Mouse (Mus musculus): ENCODE results near the gene Ring1.
"Not testable (repeated sequence)": the region's sequence is repeated elsewhere in the genome, so short reads cannot be mapped to it uniquely, and the experiment has no call there.

The Ring1 gene

DNA sequence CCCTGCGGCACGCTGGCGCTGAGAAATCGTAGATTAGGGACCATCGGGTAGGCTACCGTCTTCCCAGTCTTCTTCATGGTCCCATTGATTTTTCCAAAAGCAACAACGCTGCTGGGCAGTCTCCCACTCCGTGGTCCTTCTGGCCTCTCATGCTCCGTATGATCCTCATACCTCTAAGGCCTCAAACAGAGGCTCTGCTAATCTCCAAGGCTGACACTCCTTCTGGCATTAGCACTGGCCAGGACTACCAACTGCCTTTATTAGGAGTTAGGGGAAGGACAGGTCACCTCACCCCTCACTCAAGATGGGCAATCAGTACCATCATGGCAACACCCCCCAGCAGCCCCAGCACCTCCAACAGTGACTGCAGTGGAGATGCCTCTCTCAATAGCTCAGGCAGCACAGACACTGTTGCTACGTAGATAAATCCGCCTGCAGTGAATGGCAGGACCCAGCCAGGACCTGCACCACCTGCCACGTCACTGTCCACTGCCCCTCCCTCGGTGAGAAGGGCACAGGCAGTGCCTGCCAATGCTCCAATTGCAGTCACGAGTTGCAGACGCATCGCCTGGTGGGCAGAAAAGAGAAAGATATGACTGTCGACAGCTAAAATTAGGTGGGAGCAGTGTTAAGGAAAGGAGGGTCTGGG lies 4.1 kb upstream of the Ring1 start:
- peak in 1 of 2 experiments; percentile 31 for DNase-seq (ENCODE audit: low spot score in 2 of 2)

- peak; percentile 92 for DNase-seq (ENCODE audit: low spot score in 2 of 2)
Measured at GRCm38 (mm10) chr17:34027656-34028223, 3.3 kb upstream of the Ring1 start, which contains the start of gene H2-Ke6. Gene H2-Ke6 (minus strand): TSS chr17:34028060.

DNA sequence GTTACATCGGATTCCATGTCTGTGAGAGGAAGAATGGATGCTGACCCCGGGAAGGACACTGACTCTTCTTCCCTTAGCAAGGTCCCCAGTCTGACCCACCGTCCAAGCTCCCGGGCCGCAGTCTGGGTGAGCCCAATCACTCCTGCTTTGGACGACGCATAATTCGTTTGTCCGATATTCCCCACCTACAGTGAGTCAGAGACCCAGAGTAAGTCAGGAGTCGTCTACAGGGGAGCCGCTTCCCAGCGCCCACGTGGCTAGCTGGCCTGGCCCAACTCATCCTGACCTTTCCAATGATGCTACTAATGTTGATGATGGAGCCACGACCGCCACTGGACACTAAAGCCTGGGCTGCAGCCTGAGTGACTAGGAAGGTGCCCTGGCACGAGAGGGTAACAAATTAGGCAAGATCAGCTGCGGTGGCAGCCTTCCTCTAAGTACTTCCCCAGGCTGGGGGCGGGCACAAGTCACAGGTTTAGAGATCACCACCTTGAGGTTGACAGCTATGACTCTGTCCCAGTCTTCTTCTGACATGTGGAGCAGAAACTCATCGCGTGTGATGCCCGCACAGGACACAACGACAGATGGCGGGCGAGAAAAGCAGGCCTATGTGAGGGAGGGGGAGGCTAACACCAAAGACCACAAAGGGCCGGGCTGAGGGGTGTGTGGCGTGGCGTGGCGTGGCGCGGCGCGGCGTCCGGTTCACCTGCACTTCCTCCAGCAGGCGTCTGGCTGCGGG lies 2.6 kb upstream of the Ring1 start:
- DNase-seq (ENCODE audit: low spot score in 2 of 2) = peak; percentile 31

- peak in 1 of 2 experiments; percentile 36 for DNase-seq (ENCODE audit: low spot score in 2 of 2)
Measured at GRCm38 (mm10) chr17:34026221-34026620, 1.7 kb upstream of the Ring1 start.

DNA sequence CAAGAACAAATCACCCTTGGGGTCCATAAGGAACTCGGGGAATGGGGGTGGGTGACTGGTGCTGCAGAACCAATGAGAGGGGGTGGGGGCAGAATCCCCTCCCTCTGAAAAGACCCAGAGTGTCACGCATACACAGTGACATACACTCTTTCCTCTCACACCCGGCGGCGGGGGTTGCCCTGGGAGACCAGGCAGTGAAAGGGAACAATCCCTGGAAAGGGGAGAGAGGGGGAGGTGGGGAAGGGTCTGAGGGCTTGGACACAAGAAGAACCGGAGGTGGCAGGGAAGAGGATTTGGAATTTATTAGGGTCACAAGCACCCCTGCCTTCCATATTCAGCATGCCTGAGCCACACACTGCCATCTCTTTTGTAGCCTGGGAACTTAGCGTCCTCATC lies 1.3 kb upstream of the Ring1 start:
- DNase-seq (ENCODE audit: low spot score in 2 of 2) = peak; percentile 33 to 46

DNA sequence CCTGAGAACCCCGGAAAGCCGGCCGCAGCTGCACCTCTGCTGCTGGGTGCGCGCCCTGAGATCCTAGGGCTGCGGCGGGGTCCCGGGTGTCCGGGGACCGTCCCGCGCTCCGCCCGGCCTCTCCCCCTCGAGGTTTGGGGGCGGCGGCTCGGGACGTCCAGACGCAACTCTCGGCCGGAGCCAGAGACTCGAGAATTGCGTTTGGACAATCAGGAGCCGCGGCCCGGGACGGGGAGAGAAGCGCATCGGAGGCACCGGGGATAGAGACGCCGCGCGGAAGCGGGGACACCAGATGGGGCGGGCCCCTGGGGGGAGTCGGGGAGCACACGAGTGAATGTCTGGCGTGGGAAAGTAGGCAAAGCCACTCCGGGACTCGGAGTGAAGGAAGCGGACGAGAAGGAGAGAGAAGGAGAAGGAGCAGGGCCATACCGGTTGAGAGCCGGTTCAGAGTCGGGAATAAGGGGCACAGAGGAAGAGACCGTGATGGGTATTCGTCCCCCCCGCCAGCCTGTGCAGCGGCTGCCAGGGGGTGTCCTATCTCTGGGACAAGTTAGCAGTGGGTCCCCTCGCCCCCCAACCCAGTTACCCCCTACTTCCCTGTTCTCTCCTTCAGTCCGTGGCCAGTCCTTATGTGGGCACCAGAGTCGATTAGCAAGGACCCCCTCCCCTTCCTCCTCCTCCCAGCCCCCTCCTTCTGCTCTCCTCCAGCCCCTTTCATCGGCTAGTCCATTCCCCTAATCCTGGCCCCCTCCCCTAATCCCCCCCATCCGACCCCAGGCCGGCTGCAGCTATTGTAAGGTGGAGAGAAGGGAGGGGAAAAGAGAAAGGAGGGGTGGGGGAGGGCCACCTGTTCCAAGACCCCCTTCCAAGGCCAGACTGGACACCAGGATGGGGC lies 628 bp upstream of the Ring1 start:
- DNase-seq (ENCODE audit: low spot score in 2 of 2) = no peak

GRCm38 (mm10) chr17:34023678-34024077 lies 802 bp downstream of the Ring1 start:
- no peak for DNase-seq (ENCODE audit: low spot score in 2 of 2)

DNA sequence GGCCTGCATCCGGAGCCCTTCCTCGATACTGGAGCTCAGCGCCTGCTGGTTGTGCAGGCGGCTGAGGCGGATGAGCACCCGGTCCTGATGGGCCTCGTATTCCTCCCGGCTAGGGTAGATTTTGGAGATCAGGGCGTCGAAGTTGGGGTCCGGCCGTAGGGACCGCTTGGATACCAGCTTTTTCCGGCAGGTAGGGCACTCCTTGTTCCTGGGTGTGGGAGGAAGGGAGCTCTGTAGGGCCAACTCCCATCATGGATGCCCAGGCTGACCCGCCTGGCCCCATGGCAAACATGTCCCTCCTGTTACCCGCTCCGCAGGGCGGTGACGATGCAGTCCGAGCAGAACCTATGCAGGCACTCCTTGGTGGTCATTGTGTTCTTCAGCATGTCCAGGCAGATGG lies 1.5 kb downstream of the Ring1 start:
- DNase-seq (ENCODE audit: low spot score in 2 of 2) = peak; percentile 17 to 31

- DNase-seq (ENCODE audit: low spot score in 2 of 2) = no peak
Measured at GRCm38 (mm10) chr17:34022414-34022783, 2.1 kb downstream of the Ring1 start.

GRCm38 (mm10) chr17:34021539-34022413 lies 2.7 kb downstream of the Ring1 start:
- no peak for DNase-seq (ENCODE audit: low spot score in 2 of 2)

- DNase-seq (ENCODE audit: low spot score in 2 of 2) = no peak
Measured at GRCm38 (mm10) chr17:34013436-34013835, 11.0 kb downstream of the Ring1 start.

GRCm38 (mm10) chr17:34010156-34010555 lies 14.3 kb downstream of the Ring1 start:
- DNase-seq (ENCODE audit: low spot score in 2 of 2) = no peak

GRCm38 (mm10) chr17:34006570-34006969 lies 17.9 kb downstream of the Ring1 start:
- DNase-seq (ENCODE audit: low spot score in 2 of 2) = no peak

GRCm38 (mm10) chr17:34003426-34003825 lies 21.1 kb downstream of the Ring1 start:
- DNase-seq (ENCODE audit: low spot score in 2 of 2) = no peak

DNA sequence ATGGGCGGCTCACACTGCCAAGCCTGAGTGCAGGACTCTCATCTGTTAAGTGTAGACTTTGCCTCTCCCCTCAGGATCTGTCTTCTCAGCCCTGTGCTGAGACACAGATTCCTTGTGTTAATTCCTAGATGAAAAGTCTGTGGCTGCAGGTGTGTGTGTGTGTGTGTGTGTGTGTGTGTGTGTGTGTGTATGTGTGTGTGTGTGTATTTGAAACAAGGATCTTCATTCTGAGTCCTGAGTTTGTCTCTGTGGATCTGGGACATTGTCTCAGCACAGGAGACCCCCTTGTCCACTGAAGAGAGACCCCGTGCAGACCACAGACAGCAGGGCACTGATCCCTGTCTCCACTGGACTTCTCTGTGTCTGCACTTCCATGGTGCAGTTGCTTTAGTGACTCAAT lies 23.7 kb downstream of the Ring1 start:
- not testable (repeated sequence) for DNase-seq (ENCODE audit: low spot score in 2 of 2)

- peak; percentile 55 to 65 for DNase-seq (ENCODE audit: low spot score in 2 of 2)
Measured at GRCm38 (mm10) chr17:34000150-34000537, 24.3 kb downstream of the Ring1 start, which contains the start of gene H2-K1. Gene H2-K1 (minus strand): TSS chr17:34000347.

- DNase-seq (ENCODE audit: low spot score in 2 of 2) = no peak
Measured at GRCm38 (mm10) chr17:33999341-34000149, 24.9 kb downstream of the Ring1 start.

DNA sequence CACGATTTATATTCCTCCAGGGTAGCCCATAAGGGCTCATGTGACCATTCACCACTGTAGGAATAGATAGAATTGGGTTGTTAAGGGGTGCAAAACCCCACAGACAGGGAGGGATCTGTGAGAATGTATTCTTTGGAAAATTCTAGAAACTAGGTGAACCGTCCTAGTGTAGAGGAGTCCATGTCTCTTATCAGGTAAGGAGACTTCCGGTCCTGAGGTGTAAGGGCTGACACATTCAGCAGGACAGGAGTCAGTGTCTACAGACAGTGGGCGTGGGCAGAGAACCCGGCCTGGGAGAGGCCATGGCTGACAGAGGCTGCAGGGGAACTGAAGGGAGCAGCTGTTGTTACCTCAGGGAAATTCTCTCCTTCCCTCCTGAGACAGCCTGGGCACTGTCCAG lies 25.8 kb downstream of the Ring1 start:
- not testable (repeated sequence) for DNase-seq (ENCODE audit: low spot score in 2 of 2)

DNA sequence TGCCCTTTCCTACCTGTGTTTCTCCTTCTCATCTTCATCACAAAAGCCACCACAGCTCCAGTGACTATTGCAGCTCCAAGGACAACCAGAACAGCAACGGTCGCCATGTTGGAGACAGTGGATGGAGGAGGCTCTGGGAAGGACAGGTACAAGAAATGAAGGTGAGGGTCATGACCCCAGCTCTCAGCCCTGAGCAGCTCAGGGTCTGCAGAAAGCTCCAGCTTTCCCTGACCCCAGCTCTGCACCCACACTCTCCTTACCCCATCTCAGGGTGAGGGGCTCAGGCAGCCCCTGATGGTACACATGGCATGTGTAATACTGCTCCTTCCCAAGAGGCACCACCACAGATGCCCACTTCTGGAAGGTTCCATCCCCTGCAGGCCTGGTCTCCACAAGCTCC lies 27.5 kb downstream of the Ring1 start:
- not testable (repeated sequence) for DNase-seq (ENCODE audit: low spot score in 2 of 2)

GRCm38 (mm10) chr17:33995651-33996050 lies 28.8 kb downstream of the Ring1 start:
- no peak for DNase-seq (ENCODE audit: low spot score in 2 of 2)
